Mouse (Mus musculus) limb, embryonic 12.5 days (tissue): ENCODE data around the gene Fry. TPM values are rescaled to one million over a fixed set of nuclear protein-coding genes. Genes with fewer than 3 reads are reported as not detected.

Source experiments
- ATAC-seq: fragments of 200-750 bp; cut with Nextera tagmentation; 2 replicates; pipeline ENCODE4 v1.8.0; 2017; ENCODE audit warnings: low read depth, moderate TSS enrichment; ENCODE audit not compliant: insufficient number of reproducible peaks, insufficient read depth, low FRiP score, low TSS enrichment
- H3K27ac ChIP-seq: fragments of 300-500 bp; sonication (generic); 2 replicates; pipeline ENCODE4 v1.5.1; 2016; ENCODE audit warnings: mild to moderate bottlenecking, moderate library complexity
- H3K27me3 ChIP-seq: fragments of 300-500 bp; sonication (generic); 2 replicates; pipeline ENCODE4 v1.6.1; 2016; ENCODE audit warnings: mild to moderate bottlenecking, moderate library complexity
- H3K36me3 ChIP-seq: fragments of 300-500 bp; sonication (generic); 2 replicates; pipeline ENCODE4 v1.6.1; 2016; ENCODE audit warnings: mild to moderate bottlenecking, moderate library complexity
- H3K4me1 ChIP-seq: fragments of 300-500 bp; sonication (generic); replicated peaks from 2 replicates; pipeline ENCODE4 v1.6.1; 2016
- H3K4me2 ChIP-seq: fragments of 300-500 bp; sonication (generic); 2 replicates; pipeline ENCODE4 v1.6.1; 2016; ENCODE audit warnings: mild to moderate bottlenecking, moderate library complexity
- H3K4me3 ChIP-seq: fragments of 300-500 bp; sonication (generic); replicated peaks from 2 replicates; pipeline ENCODE4 v1.5.1; 2016; ENCODE audit warnings: mild to moderate bottlenecking
- H3K9ac ChIP-seq: fragments of 300-500 bp; sonication (generic); replicated peaks from 2 replicates; pipeline ENCODE4 v1.6.1; 2016; ENCODE audit warnings: mild to moderate bottlenecking, moderate library complexity
- H3K9me3 ChIP-seq: fragments of 300-500 bp; sonication (generic); 2 replicates; pipeline ENCODE4 v1.6.1; 2016; ENCODE audit warnings: mild to moderate bottlenecking, moderate library complexity
- WGBS: fragments of 180-500 bp; shearing (Covaris S2); methylation state at CpG from one replicate; pipeline ENCODE4 v1.1.7; 2016; 5-methylcytosine and 5-hydroxymethylcytosine counted together
- polyA plus RNA-seq: library from polyadenylated mRNA; unstranded; fragments of >200 nt; fragmentation: Nextera tagmentation; extraction: Ambion mirVana; gene quantifications from 2 replicates; pipeline ENCODE4 v1.2.1, GENCODE M21; 2016

Gene Fry
- polyA plus RNA-seq, 1 experiment from 2014 or later, result 7.3 TPM

GRCm38 (mm10) chr5:150367027-150367426, 248.6 kb downstream of the Fry start:
- no peaks in the 10 kb centered on the region for H3K4me1 ChIP-seq
- H3K4me2 ChIP-seq, result no peak overlapping the region
- H3K27me3 ChIP-seq, result no peaks in the 10 kb centered on the region
- no peak for ATAC-seq
- no peaks in the 10 kb centered on the region for H3K36me3 ChIP-seq
- 85% methylated on average over 4 of the region's 4 CpGs for WGBS
- H3K4me3 ChIP-seq, result no peak overlapping the region
- H3K9me3 ChIP-seq, result peaks cover 7% of the 10 kb centered on the region
- H3K27ac ChIP-seq, result no peak overlapping the region
- H3K9ac ChIP-seq, result no peak overlapping the region

- Histone ChIP-seq H3K9ac (no peak overlapping the region), H3K27ac (no peak overlapping the region), H3K9me3 (peaks cover 7% of the 10 kb centered on the region), H3K36me3 (no peaks in the 10 kb centered on the region), H3K4me3 (no peak overlapping the region), H3K4me2 (no peak overlapping the region), H3K27me3 (no peaks in the 10 kb centered on the region), H3K4me1 (no peaks in the 10 kb centered on the region)
- no peak for ATAC-seq
- WGBS, result 60% methylated on average over 6 of the region's 6 CpGs
Measured at GRCm38 (mm10) chr5:150370291-150370690, 251.8 kb downstream of the Fry start.

DNA sequence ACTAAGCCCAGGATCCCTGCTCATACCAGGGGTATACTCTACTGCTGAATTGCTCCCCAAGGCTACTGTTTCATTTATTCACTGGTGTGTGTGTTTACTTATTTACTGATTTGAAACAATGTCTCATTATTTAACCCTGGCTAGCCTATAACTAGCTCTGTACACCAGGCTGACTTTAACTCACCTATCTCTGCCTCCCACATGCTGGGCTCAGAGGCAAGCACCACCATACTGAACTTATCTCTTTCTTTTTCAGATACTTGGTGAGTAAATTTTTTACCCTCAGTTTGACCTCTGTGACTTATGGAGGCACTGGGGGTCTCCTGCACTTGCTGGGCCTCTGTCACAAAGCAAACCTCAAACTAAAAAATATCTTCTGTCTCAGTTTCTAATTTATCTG, 252.4 kb downstream of the Fry start:
- H3K27ac ChIP-seq, result no peak overlapping the region
- H3K4me3 ChIP-seq, result no peak overlapping the region
- no peaks in the 10 kb centered on the region for H3K27me3 ChIP-seq
- H3K9ac ChIP-seq, result no peak overlapping the region
- no peak for ATAC-seq
- peaks cover 7% of the 10 kb centered on the region for H3K9me3 ChIP-seq
- no peak overlapping the region for H3K4me2 ChIP-seq
- no peaks in the 10 kb centered on the region for H3K4me1 ChIP-seq
- H3K36me3 ChIP-seq, result no peaks in the 10 kb centered on the region

DNA sequence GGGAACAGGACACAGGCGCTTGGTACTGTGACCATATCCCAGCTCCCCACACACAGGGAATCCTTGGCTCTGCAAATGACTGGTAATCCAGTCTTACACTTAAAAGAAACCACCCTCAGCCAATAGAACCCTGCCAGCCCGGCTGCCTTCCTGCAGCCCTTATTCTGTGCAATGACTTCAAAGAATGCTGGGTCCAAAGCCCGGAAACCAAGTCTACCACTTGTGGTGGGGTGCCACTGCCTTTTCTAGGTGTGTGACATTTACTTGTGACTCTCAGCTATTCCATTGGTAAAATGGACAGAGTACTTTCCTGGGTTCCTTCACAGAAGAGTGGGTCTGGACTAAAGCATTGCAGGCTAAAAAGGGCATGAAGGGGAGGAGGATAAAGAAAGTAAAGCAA, 254.5 kb downstream of the Fry start:
- no peak for ATAC-seq

DNA sequence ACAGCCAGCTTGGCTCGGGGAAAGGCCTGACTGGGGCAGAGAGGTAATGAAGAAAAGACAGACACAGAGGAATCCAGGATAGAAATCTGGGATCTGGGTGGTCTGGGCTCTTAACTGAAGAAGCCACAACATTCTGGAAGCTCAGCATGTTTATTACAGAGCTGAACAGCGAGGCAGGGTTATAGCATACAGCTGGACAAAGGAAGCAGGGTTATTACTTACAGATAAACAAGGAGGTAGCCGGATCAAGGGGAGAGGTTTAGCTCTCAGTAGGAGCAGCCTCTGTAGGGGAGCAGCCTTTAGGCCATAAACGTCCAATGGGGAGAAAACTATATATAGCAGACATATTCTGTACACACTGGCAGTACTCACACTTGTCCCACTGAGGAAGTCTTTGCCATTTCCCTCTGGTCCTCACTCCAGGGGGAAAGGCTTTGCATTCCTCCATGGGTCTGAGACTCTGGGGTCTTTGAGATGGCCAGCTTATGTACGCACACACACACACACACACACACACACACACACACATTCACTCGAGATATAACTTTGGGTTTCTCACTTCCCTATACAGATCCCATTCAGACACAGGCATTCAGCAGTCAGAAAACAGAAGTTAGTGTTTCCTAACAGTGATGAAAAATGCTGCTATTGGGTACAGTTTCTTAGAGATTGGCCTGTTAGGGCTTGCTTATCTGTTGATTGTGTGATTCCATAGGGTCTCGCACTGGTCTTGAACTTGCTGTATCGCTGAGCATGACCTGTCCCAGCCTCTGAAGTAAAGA, 256.5 kb downstream of the Fry start:
- H3K4me3 ChIP-seq, result no peak overlapping the region
- H3K4me1 ChIP-seq, result no peaks in the 10 kb centered on the region
- 60% methylated on average over 8 of the region's 8 CpGs for WGBS
- H3K27me3 ChIP-seq, result no peaks in the 10 kb centered on the region
- no peaks in the 10 kb centered on the region for H3K9me3 ChIP-seq
- no peak overlapping the region for H3K9ac ChIP-seq
- no peak overlapping the region for H3K27ac ChIP-seq
- H3K4me2 ChIP-seq, result no peak overlapping the region
- no peak for ATAC-seq
- no peaks in the 10 kb centered on the region for H3K36me3 ChIP-seq

More for the DNA sequence above, 254.5 kb downstream of the Fry start:
- no peak overlapping the region for H3K4me3 ChIP-seq
- H3K36me3 ChIP-seq, result no peaks in the 10 kb centered on the region
- H3K9me3 ChIP-seq, result no peaks in the 10 kb centered on the region
- no peak overlapping the region for H3K27ac ChIP-seq
- no peaks in the 10 kb centered on the region for H3K4me1 ChIP-seq
- H3K9ac ChIP-seq, result no peak overlapping the region
- 75% methylated on average over 3 of the region's 3 CpGs for WGBS
- H3K27me3 ChIP-seq, result no peaks in the 10 kb centered on the region
- no peak overlapping the region for H3K4me2 ChIP-seq

DNA sequence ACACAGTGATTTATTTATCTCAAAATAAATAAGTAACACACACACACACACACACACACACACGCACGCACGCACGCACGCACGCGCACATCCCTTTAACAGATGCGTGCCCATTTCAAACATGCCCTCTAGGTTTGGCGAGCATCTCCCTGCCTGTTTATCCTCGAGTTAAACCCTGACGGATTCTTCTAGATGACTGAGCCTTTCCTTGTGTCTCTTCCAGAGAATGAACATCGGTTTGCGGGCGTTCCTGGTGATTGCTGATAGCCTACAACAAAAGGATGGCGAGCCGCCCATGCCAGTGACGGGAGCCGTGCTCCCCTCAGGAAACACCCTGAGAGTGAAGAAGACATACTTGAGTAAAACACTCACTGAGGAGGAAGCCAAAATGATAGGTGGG, 260.1 kb downstream of the Fry start:
- no peak for ATAC-seq
- Histone ChIP-seq H3K4me3 (no peak overlapping the region), H3K36me3 (no peaks in the 10 kb centered on the region), H3K9me3 (no peaks in the 10 kb centered on the region), H3K27ac (no peak overlapping the region), H3K4me1 (no peaks in the 10 kb centered on the region), H3K4me2 (no peak overlapping the region), H3K9ac (no peak overlapping the region), H3K27me3 (no peaks in the 10 kb centered on the region)
- 86% methylated on average over 18 of the region's 18 CpGs for whole genome bisulfite sequencing

- H3K27me3 ChIP-seq, result no peaks in the 10 kb centered on the region
- no peaks in the 10 kb centered on the region for H3K36me3 ChIP-seq
- H3K27ac ChIP-seq, result no peak overlapping the region
- no peak overlapping the region for H3K4me2 ChIP-seq
- no peak overlapping the region for H3K9ac ChIP-seq
- no peaks in the 10 kb centered on the region for H3K9me3 ChIP-seq
- WGBS, result 92% methylated on average over 10 of the region's 10 CpGs
- no peak overlapping the region for H3K4me3 ChIP-seq
- peaks cover 13% of the 10 kb centered on the region for H3K4me1 ChIP-seq
- no peak for ATAC-seq
Measured at GRCm38 (mm10) chr5:150380767-150381166, 262.3 kb downstream of the Fry start.

DNA sequence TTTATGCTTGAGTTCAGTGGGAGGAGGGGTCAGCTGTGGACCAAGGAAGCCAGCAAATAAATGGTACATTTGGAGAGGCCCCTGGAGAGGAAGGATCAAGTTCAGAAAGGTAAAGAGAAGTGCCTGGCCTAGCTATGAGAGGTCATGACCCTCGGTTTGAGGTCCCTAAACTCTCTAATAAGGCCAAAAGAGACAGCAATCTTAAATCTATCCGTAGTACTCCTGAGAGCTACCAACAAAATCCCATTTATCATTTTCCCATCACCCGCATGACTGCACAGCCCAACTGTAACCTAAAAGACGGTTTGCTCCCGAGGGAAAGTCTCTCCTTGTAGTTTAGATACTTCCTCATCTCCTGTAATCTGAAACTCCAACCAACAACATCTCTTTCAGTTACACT, 264.0 kb downstream of the Fry start:
- Histone ChIP-seq H3K9ac (no peak overlapping the region), H3K4me3 (no peak overlapping the region), H3K27ac (no peak overlapping the region), H3K9me3 (no peaks in the 10 kb centered on the region), H3K4me1 (peaks cover 13% of the 10 kb centered on the region), H3K27me3 (no peaks in the 10 kb centered on the region), H3K4me2 (no peak overlapping the region), H3K36me3 (no peaks in the 10 kb centered on the region)
- WGBS, result 67% methylated on average over 5 of the region's 5 CpGs
- no peak for ATAC-seq

GRCm38 (mm10) chr5:150384272-150385215, 266.1 kb downstream of the Fry start:
- 57% methylated on average over 17 of the region's 17 CpGs for WGBS
- no peak for ATAC-seq
- Histone ChIP-seq H3K36me3 (no peaks in the 10 kb centered on the region), H3K9ac (no peak overlapping the region), H3K27ac (peak overlapping the region; percentile 29; the same call in 1 of the 2 replicates), H3K9me3 (no peaks in the 10 kb centered on the region), H3K4me3 (no peak overlapping the region), H3K4me1 (peaks cover 13% of the 10 kb centered on the region), H3K27me3 (no peaks in the 10 kb centered on the region), H3K4me2 (no peak overlapping the region)

GRCm38 (mm10) chr5:150385224-150385623, 266.8 kb downstream of the Fry start:
- Histone ChIP-seq H3K36me3 (no peaks in the 10 kb centered on the region), H3K9ac (no peak overlapping the region), H3K27ac (no peak overlapping the region), H3K27me3 (no peaks in the 10 kb centered on the region), H3K9me3 (no peaks in the 10 kb centered on the region), H3K4me3 (no peak overlapping the region), H3K4me2 (no peak overlapping the region), H3K4me1 (peaks cover 13% of the 10 kb centered on the region)
- no peak for ATAC-seq
- WGBS, result 71% methylated on average over 7 of the region's 7 CpGs

DNA sequence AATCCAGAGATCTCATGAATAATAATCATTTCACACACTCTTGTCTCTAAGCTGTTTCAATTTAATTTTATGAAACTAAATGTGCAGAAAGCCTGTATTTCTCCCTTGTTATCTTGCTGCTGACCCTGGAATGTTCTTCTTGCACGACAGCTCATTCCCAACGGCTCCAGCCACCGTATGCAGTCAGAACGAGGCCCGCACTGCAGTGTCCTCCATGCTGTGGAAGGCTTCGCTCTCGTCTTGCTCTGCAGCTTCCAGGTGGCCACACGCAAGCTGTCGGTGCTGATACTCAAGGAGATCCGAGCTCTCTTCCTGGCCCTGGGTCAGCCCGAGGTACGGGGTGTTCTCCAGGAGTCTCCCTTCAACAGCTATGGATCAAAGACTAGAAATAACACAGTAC, 270.2 kb downstream of the Fry start:
- Histone ChIP-seq H3K27me3 (no peaks in the 10 kb centered on the region), H3K9ac (no peak overlapping the region), H3K4me2 (no peak overlapping the region), H3K4me1 (peaks cover 13% of the 10 kb centered on the region), H3K4me3 (no peak overlapping the region), H3K9me3 (no peaks in the 10 kb centered on the region), H3K36me3 (no peaks in the 10 kb centered on the region; the same call in 1 of the 2 replicates), H3K27ac (no peak overlapping the region)
- no peak for ATAC-seq
- 81% methylated on average over 12 of the region's 12 CpGs for WGBS
